Mouse (Mus musculus) cortical plate, adult 2 months (tissue): ENCODE results near the gene Fam222a.

Experiments used
- CTCF ChIP-seq: fragments of 200-500 bp; IDR thresholded peaks from 2 replicates; pipeline ENCODE4 v1.5.1; 2011; ENCODE audit warnings: mild to moderate bottlenecking, control low read depth, low read length; ENCODE audit not compliant: insufficient read depth; ENCODE audit errors: extremely low read depth
- POLR2A ChIP-seq: fragments of 200-500 bp; IDR thresholded peaks from 2 replicates; pipeline ENCODE4 v1.6.1; 2011; ENCODE audit warnings: mild to moderate bottlenecking, low read length, control low read depth; ENCODE audit not compliant: insufficient read depth; ENCODE audit errors: extremely low read depth

- TF ChIP-seq POLR2A (no peak), CTCF (no peak)
Measured at GRCm38 (mm10) chr5:114575530-114575929, 7.7 kb downstream of the Fam222a start.
